In genomic region chr10:58974138-58974537, GRCm38 (mm10) we compare ENCODE assay signal across 24 mouse cellular contexts.
DNase-seq lines count a peak whose midpoint lies in the region; ATAC-seq and TF ChIP-seq lines count a peak whose summit lies in the region.
"Had no signal": no experiment of that assay in that cellular context is flagged by ENCODE, and none has a peak within 500 bp of the region (broad histone marks: within the 10 kb centered on the region; RNA-seq: fewer than 3 reads in every experiment).

No protein-coding gene starts in this region.

- 79% methylated on average over 5 of the region's 5 CpGs for WGBS in forebrain, embryonic 14.5 days
- 84% methylated on average over 5 of the region's 5 CpGs for WGBS in forebrain, embryonic 11.5 days
- WGBS in lung, postnatal 0 days: 25% methylated on average over 5 of the region's 5 CpGs

- H3K9ac ChIP-seq in forebrain, embryonic 14.5 days (ENCODE audit: low read length): no peak overlapping the region
- no peak overlapping the region for H3K9ac ChIP-seq in forebrain, embryonic 11.5 days (ENCODE audit: low read length)
- H3K9ac ChIP-seq in lung, postnatal 0 days (replicated peaks; ENCODE audit: low read depth): no peak overlapping the region
- H3K9ac ChIP-seq: embryonic facial prominence, embryonic 12.5 days; forebrain, embryonic 15.5 days; hindbrain, embryonic 12.5 days; intestine, embryonic 15.5 days had no signal

- peak; percentile 5 for DNase-seq in forebrain, embryonic 14.5 days (ENCODE audit: low spot score)
- DNase-seq in forebrain, embryonic 11.5 days (ENCODE audit: low spot score): no peak
- DNase-seq in lung, postnatal 0 days (ENCODE audit: low spot score): peak; percentile 25
- no peak for DNase-seq in lung, adult 18-20 months
- peak; percentile 33 for DNase-seq in adipocyte (ENCODE audit: low spot score)
- DNase-seq in kidney, postnatal 36 days: no peak
- DNase-seq in thymus, postnatal 0 days (ENCODE audit: low spot score): no peak
- DNase-seq: adrenal gland, adult 2 months; adrenal gland, postnatal 14 days; cerebellum, adult 11-12 months; cerebellum, adult 8-10 months; cerebellum, postnatal 36 days; gastrocnemius, postnatal 10 days; gastrocnemius, postnatal 36 days; kidney, adult 11 months had no signal

- no peaks in the 10 kb centered on the region for H3K36me3 ChIP-seq in forebrain, embryonic 14.5 days (ENCODE audit: control insufficient read depth, insufficient read depth, low read length)
- H3K36me3 ChIP-seq in forebrain, embryonic 11.5 days (ENCODE audit: control insufficient read depth, insufficient read depth, low read length): no peaks in the 10 kb centered on the region
- H3K36me3 ChIP-seq in lung, postnatal 0 days (ENCODE audit: insufficient read depth, low read length): no peaks in the 10 kb centered on the region
- H3K36me3 ChIP-seq: embryonic facial prominence, embryonic 12.5 days; forebrain, embryonic 15.5 days; hindbrain, embryonic 12.5 days; intestine, embryonic 15.5 days had no signal

- H3K9me3 ChIP-seq in forebrain, embryonic 14.5 days (replicated peaks; ENCODE audit: control insufficient read depth, low read length): no peaks in the 10 kb centered on the region
- no peaks in the 10 kb centered on the region for H3K9me3 ChIP-seq in forebrain, embryonic 11.5 days (ENCODE audit: control insufficient read depth, low read length)
- no peaks in the 10 kb centered on the region for H3K9me3 ChIP-seq in lung, postnatal 0 days (ENCODE audit: low read length)
- H3K9me3 ChIP-seq: hindbrain, embryonic 12.5 days; intestine, embryonic 15.5 days had no signal

- H3K4me1 ChIP-seq in forebrain, embryonic 14.5 days (ENCODE audit: control insufficient read depth, insufficient read depth, low read length): no peaks in the 10 kb centered on the region
- no peaks in the 10 kb centered on the region for H3K4me1 ChIP-seq in forebrain, embryonic 11.5 days (replicated peaks; ENCODE audit: control insufficient read depth, insufficient read depth, low read length)
- H3K4me1 ChIP-seq in lung, postnatal 0 days (ENCODE audit: insufficient read depth, low read depth, low read length): no peaks in the 10 kb centered on the region; the same call in 1 of the 2 replicates
- H3K4me1 ChIP-seq: embryonic facial prominence, embryonic 12.5 days; intestine, embryonic 15.5 days had no signal

- H3K27me3 ChIP-seq in forebrain, embryonic 14.5 days (replicated peaks; ENCODE audit: control insufficient read depth, insufficient read depth, low read length): no peaks in the 10 kb centered on the region
- no peaks in the 10 kb centered on the region for H3K27me3 ChIP-seq in forebrain, embryonic 11.5 days (ENCODE audit: control insufficient read depth, insufficient read depth, low read length)
- no peaks in the 10 kb centered on the region for H3K27me3 ChIP-seq in lung, postnatal 0 days (replicated peaks; ENCODE audit: insufficient read depth, low read length)
- H3K27me3 ChIP-seq: embryonic facial prominence, embryonic 12.5 days; forebrain, embryonic 15.5 days; hindbrain, embryonic 12.5 days; intestine, embryonic 15.5 days had no signal

- no peak overlapping the region for H3K4me2 ChIP-seq in forebrain, embryonic 14.5 days (ENCODE audit: low read length)
- H3K4me2 ChIP-seq in forebrain, embryonic 11.5 days (ENCODE audit: low read depth, low read length, severe bottlenecking): no peak overlapping the region
- H3K4me2 ChIP-seq in lung, postnatal 0 days (replicated peaks; ENCODE audit: low read depth, low read length): no peak overlapping the region
- H3K4me2 ChIP-seq: embryonic facial prominence, embryonic 12.5 days; forebrain, embryonic 15.5 days; heart, embryonic 11.5 days; hindbrain, embryonic 12.5 days; intestine, embryonic 15.5 days had no signal

- H3K4me3 ChIP-seq in forebrain, embryonic 14.5 days (ENCODE audit: low read depth, low read length): no peak overlapping the region
- no peak overlapping the region for H3K4me3 ChIP-seq in forebrain, embryonic 11.5 days (ENCODE audit: low read depth, low read length)
- H3K4me3 ChIP-seq in lung, postnatal 0 days (ENCODE audit: low read depth, low read length): no peak overlapping the region
- H3K4me3 ChIP-seq: embryonic facial prominence, embryonic 12.5 days; erythroblast, embryonic 14.5 days; forebrain, embryonic 15.5 days; hindbrain, embryonic 12.5 days; intestine, embryonic 15.5 days had no signal

- TF ChIP-seq EP300 in lung, postnatal 0 days (IDR thresholded peaks at IDR 0.05): no peak

- ATAC-seq in forebrain, embryonic 14.5 days: no peak
- no peak for ATAC-seq in forebrain, embryonic 11.5 days (replicated peaks; ENCODE audit: low FRiP score)
- peak; percentile 18; the same call in 1 of the 2 replicates for ATAC-seq in lung, postnatal 0 days
- ATAC-seq: CD4-positive, CD25-positive, alpha-beta regulatory T cell, adult 4 months; forebrain, embryonic 15.5 days; hindbrain, embryonic 16.5 days; intestine, embryonic 15.5 days; Patski had no signal

- H3K27ac ChIP-seq in forebrain, embryonic 14.5 days (ENCODE audit: low read depth, low read length): no peak overlapping the region
- no peak overlapping the region for H3K27ac ChIP-seq in forebrain, embryonic 11.5 days (ENCODE audit: low read depth, low read length)
- peak overlapping the region; percentile 26; the same call in 1 of the 2 replicates for H3K27ac ChIP-seq in lung, postnatal 0 days (ENCODE audit: low read length)
- H3K27ac ChIP-seq: embryonic facial prominence, embryonic 12.5 days; forebrain, embryonic 15.5 days; hindbrain, embryonic 12.5 days; intestine, embryonic 15.5 days had no signal

- TF ChIP-seq CTCF in lung, postnatal 0 days (IDR thresholded peaks at IDR 0.05): no peak

Comparison
In these comparisons a context has a peak if more than half of its experiments do, and no peak if none do; other contexts are left out.
1. DNase-seq: peak in forebrain, embryonic 14.5 days (single experiment), lung, postnatal 0 days (single experiment) and adipocyte (single experiment); none in forebrain, embryonic 11.5 days (single experiment), lung, adult 18-20 months (0 of 2), kidney, postnatal 36 days (0 of 2) and thymus, postnatal 0 days (single experiment).